Mouse (Mus musculus) intestine, embryonic 16.5 days (tissue): Measurements from ENCODE around the gene Mical1. TPM values are rescaled to one million over a fixed set of nuclear protein-coding genes. Genes with fewer than 3 reads are reported as not detected.
"Not testable (repeated sequence)": the region's sequence is repeated elsewhere in the genome, so short reads cannot be mapped to it uniquely, and the experiment has no call there.

Experiments used
- ATAC-seq: fragments of 200-750 bp; cut with Nextera tagmentation; 2 replicates; pipeline ENCODE4 v1.8.0; 2017; ENCODE audit warnings: moderate TSS enrichment, moderate library complexity
- H3K27ac ChIP-seq: fragments of 300-500 bp; sonication (generic); 2 replicates; pipeline ENCODE4 v1.5.1; 2014; ENCODE audit warnings: mild to moderate bottlenecking, low read length
- H3K27me3 ChIP-seq: fragments of 300-500 bp; sonication (generic); replicated peaks from 2 replicates; pipeline ENCODE4 v1.6.1; 2014; ENCODE audit warnings: low read length, control low read depth, mixed read lengths; ENCODE audit not compliant: control insufficient read depth, insufficient read depth
- H3K36me3 ChIP-seq: fragments of 300-500 bp; sonication (generic); 2 replicates; pipeline ENCODE4 v1.6.1; 2014; ENCODE audit warnings: low read length, control low read depth; ENCODE audit not compliant: control insufficient read depth, insufficient read depth
- H3K4me1 ChIP-seq: fragments of 300-500 bp; sonication (generic); 2 replicates; pipeline ENCODE4 v1.6.1; 2014; ENCODE audit warnings: low read length, control low read depth, mixed read lengths; ENCODE audit not compliant: control insufficient read depth, insufficient read depth
- H3K4me2 ChIP-seq: fragments of 300-500 bp; sonication (generic); 2 replicates; pipeline ENCODE4 v1.6.1; 2014; ENCODE audit warnings: low read depth, low read length, control low read depth
- H3K4me3 ChIP-seq: fragments of 300-500 bp; sonication (generic); 2 replicates; pipeline ENCODE4 v1.5.1; 2014; ENCODE audit warnings: mild to moderate bottlenecking, low read length
- H3K9ac ChIP-seq: fragments of 300-500 bp; sonication (generic); 2 replicates; pipeline ENCODE4 v1.6.1; 2014; ENCODE audit warnings: low read depth, low read length
- H3K9me3 ChIP-seq: fragments of 300-500 bp; sonication (generic); 2 replicates; pipeline ENCODE4 v1.6.1; 2016; ENCODE audit warnings: low read length, control low read depth; ENCODE audit not compliant: control insufficient read depth
- WGBS: fragments of 180-500 bp; shearing (Covaris S2); extraction: QIAGEN DNeasy Blood & Tissue Kit; methylation state at CpG from one replicate; pipeline ENCODE4 v1.1.7; 2014; 5-methylcytosine and 5-hydroxymethylcytosine counted together
- polyA plus RNA-seq: library from polyadenylated mRNA; unstranded; fragments of >200 nt; fragmentation: Nextera tagmentation; extraction: Ambion mirVana; gene quantifications from 2 replicates; pipeline ENCODE4 v1.2.1, GENCODE M21; 2015

Gene Mical1
- polyA plus RNA-seq, 1 experiment from 2014 or later: 23.8 TPM

DNA sequence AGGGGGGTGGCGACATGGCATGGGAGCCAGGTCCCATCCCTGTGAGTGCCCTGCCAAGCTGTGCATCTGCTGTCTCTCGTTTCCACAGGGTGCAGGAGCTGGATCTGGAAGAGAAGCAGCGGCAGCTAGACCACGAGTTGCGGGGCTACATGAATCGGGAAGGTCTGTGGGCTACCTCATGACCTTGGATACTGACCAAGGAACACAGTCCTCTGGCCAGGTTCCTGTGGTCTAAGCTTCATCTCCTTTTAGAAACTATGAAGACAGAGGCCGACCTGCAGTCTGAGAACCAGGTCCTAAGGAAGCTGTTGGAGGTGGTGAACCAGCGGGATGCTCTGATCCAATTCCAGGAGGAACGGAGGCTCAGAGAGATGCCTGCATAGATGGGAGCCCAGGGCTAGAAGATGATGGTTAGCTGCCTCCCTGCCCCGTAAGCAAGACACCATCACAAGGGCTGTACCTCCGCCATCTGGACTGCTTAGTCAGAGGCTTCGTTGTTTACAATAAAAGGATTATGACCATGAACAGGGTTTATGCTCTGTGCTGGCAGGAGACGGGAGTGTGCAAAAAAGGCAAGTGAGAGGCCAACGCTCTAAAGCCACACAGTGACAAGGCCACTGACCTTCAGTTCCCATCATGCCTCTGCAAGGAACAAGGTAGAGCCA lies 10.5 kb downstream of the Mical1 start:
- no peaks in the 10 kb centered on the region for H3K27me3 ChIP-seq
- no peak overlapping the region for H3K4me2 ChIP-seq
- H3K9ac ChIP-seq: no peak overlapping the region
- H3K4me3 ChIP-seq: no peak overlapping the region
- ATAC-seq: no peak
- H3K36me3 ChIP-seq: peaks cover 14% of the 10 kb centered on the region
- H3K4me1 ChIP-seq: peaks cover 18% of the 10 kb centered on the region; the same call in 1 of the 2 replicates
- no peak overlapping the region for H3K27ac ChIP-seq
- no peaks in the 10 kb centered on the region for H3K9me3 ChIP-seq
- 77% methylated on average over 14 of the region's 14 CpGs for WGBS

DNA sequence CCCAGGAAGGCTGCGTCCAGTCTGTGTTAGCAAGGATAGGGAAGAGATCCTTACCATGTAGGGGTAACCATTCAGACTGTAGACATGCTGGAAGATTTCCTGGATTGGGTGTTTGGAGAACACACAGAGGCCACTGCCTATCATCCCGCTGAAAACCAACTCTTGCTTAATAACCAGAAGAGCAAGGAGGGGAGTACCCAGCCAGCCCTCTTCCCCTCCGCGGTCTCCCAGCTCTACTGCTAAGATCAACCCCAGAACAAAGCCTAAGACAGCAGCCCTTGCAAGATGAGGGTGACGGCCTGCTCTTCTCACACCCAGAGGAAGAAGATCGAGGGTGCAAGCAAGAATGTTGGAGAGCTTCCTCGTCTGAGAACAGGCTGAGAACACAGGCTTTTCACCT lies 12.8 kb downstream of the Mical1 start:
- peak; percentile 9; the same call in 1 of the 2 replicates for ATAC-seq
- H3K27ac ChIP-seq: no peak overlapping the region

DNA sequence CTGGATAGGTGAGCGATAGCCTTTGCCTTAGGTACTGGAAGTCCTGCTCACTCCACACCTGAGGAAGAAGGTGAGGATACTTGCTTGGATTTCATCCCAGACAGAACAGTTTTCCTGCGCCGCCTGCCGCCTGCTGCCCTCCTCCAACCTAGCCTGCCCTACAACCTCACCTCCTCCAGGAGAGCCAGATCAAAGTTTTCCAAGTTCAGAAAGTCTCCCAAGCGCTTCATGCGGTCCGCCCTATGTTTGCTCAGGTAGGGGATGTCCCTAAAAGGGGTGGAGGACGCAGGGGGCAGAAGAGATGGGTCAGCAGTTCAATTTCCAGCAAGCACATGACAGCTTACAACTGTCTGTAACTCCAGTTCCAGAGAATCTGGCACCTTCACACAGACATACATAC lies 13.2 kb downstream of the Mical1 start:
- Histone ChIP-seq H3K4me1 (peaks cover 18% of the 10 kb centered on the region; the same call in 1 of the 2 replicates), H3K27ac (peak overlapping the region; percentile 78), H3K4me2 (peak overlapping the region; percentile 96), H3K9ac (peak overlapping the region; percentile 84), H3K9me3 (no peaks in the 10 kb centered on the region), H3K36me3 (peaks cover 11% of the 10 kb centered on the region), H3K4me3 (peak overlapping the region; percentile 74), H3K27me3 (no peaks in the 10 kb centered on the region)
- peak; percentile 45 for ATAC-seq
- WGBS: 19% methylated on average over 8 of the region's 8 CpGs

More for the DNA sequence above, 12.8 kb downstream of the Mical1 start:
- Histone ChIP-seq H3K4me2 (peak overlapping the region; percentile 96), H3K9me3 (no peaks in the 10 kb centered on the region), H3K9ac (peak overlapping the region; percentile 84), H3K4me3 (peak overlapping the region; percentile 74), H3K4me1 (peaks cover 18% of the 10 kb centered on the region; the same call in 1 of the 2 replicates), H3K36me3 (peaks cover 11% of the 10 kb centered on the region), H3K27me3 (no peaks in the 10 kb centered on the region)
- WGBS: 27% methylated on average over 7 of the region's 7 CpGs

DNA sequence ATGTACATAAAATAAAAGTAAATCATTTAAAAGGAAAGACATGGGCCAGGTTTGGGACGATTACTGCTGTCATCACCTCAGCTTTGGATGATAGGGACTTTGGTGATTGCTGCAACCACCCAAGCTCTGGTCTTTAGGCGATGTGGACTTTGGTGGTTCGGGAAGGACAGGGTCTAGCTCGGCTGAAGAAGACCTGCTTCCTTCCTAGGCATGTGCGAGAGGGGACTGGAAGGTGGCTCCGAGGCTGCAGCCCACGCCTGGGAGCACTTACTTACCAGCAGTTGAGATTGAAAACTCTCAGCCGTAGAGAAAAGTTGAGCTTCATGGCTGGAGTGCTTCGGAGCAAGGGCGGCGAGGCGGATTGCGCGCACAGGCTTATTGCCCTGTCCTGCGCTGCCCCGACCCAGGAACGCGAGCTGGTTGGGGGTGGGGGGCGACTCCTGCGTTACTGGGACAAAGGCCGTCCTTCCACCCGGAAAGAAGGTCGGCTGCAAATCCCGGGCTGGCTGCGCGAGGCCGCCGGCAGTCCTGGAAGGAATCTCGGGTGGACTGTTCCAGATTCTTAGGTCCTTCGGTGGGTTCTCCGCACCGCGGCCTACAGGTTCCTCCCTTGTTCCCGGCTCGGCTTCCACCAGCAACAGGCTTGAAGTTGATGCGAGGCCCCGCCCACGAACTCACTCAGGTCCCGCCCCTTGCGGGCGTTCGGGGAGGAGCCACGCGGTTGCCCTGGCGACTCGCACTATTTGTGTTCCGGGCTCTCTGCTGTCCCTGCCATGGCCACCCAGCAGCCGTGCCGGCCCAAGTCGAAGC lies 13.8 kb downstream of the Mical1 start, which contains the start of the genes Smpd2 and Ppil6:
TSS of gene Smpd2 (minus strand) at position 662 of the 810 bp plus-strand sequence.
TSS of gene Ppil6 (plus strand) at position 732 of the 810 bp plus-strand sequence.
- Histone ChIP-seq H3K4me3 (peak within 1 kb of the TSS; percentile 74), H3K9ac (peak within 1 kb of the TSS; percentile 84), H3K9me3 (no peaks in the 10 kb centered on the region), H3K4me1 (peaks cover 18% of the 10 kb centered on the region; the same call in 1 of the 2 replicates), H3K4me2 (peak within 1 kb of the TSS; percentile 96), H3K27me3 (no peaks in the 10 kb centered on the region), H3K27ac (peak within 1 kb of the TSS; percentile 78), H3K36me3 (peaks cover 11% of the 10 kb centered on the region)
- ATAC-seq: peak; percentile 93
- 1% methylated on average over 50 of the region's 50 CpGs for whole genome bisulfite sequencing

DNA sequence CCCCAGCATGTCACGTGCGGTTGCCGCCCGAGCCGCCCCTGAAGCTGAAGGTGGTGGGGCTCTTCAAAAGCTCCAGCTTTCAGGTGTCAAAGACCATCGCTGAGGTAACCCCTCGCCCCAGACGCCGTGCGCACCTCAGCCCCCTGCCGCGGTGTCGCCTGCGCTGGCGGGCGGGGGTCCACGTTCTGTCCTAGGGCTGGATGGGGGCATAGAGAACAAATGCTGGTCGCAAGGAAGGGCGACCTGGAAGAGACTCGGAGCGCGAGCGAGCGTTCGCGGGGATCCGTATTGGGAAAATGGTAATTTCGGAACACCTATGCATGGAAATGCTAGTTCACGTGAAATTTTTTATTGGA lies 14.4 kb downstream of the Mical1 start:
- Histone ChIP-seq H3K4me1 (peaks cover 18% of the 10 kb centered on the region; the same call in 1 of the 2 replicates), H3K27me3 (no peaks in the 10 kb centered on the region), H3K36me3 (peaks cover 11% of the 10 kb centered on the region), H3K4me2 (peak overlapping the region; percentile 96), H3K27ac (no peak overlapping the region), H3K9ac (peak overlapping the region; percentile 84), H3K4me3 (peak overlapping the region; percentile 74), H3K9me3 (no peaks in the 10 kb centered on the region)
- under 1% methylated on average over 29 of the region's 29 CpGs for WGBS
- no peak; the same call in 1 of the 2 replicates for ATAC-seq

DNA sequence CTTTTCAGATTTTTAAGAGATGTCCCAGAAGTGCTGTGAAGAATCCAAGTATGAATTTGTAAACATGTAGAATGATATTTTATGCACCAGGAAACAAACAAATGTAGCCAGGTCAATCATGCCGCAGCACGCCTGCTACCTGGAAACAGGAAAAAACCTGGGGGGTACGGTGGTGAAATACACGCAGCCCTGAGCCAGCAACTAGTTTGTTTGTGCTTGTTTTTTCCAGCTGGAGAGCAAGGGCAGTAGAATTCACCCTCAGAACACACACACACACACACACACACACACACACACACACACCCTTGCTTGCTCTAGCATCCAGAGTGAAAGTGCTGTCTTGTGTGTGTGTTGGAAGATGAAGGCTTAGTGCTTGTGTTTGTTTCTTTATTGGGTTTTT lies 15.0 kb downstream of the Mical1 start:
- H3K27ac ChIP-seq: no peak overlapping the region
- H3K4me1 ChIP-seq: peaks cover 18% of the 10 kb centered on the region; the same call in 1 of the 2 replicates
- ATAC-seq: no peak
- H3K36me3 ChIP-seq: peaks cover 11% of the 10 kb centered on the region
- H3K27me3 ChIP-seq: no peaks in the 10 kb centered on the region
- H3K4me3 ChIP-seq: no peak overlapping the region
- H3K4me2 ChIP-seq: no peak overlapping the region
- 53% methylated on average over 4 of the region's 4 CpGs for WGBS
- H3K9ac ChIP-seq: no peak overlapping the region
- no peaks in the 10 kb centered on the region for H3K9me3 ChIP-seq

DNA sequence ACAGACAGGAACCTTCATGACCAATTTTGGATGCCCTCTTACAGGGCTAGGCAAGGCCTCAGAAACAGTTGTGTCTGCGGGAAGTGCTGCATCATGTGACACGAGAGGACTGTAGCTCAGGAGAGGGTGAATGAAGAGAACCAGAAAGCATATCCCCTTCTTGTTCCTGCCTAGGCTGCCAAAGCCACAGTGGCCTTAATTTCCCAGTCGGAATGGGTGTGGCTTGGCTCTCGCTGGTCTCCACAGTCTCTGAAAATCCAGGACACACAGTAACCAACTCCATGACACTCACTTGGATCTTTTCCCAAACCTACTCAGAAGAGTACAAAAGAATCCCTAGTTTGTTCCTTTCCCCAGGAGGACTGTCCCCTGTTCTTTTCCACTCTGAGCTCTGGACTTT lies 24.8 kb downstream of the Mical1 start:
- H3K9ac ChIP-seq: no peak overlapping the region
- no peak for ATAC-seq
- no peaks in the 10 kb centered on the region for H3K36me3 ChIP-seq
- H3K27me3 ChIP-seq: no peaks in the 10 kb centered on the region
- no peaks in the 10 kb centered on the region for H3K9me3 ChIP-seq
- no peaks in the 10 kb centered on the region for H3K4me1 ChIP-seq
- no peak overlapping the region for H3K4me2 ChIP-seq
- no peak overlapping the region for H3K4me3 ChIP-seq
- no peak overlapping the region for H3K27ac ChIP-seq
- WGBS: 60% methylated on average over 4 of the region's 4 CpGs

DNA sequence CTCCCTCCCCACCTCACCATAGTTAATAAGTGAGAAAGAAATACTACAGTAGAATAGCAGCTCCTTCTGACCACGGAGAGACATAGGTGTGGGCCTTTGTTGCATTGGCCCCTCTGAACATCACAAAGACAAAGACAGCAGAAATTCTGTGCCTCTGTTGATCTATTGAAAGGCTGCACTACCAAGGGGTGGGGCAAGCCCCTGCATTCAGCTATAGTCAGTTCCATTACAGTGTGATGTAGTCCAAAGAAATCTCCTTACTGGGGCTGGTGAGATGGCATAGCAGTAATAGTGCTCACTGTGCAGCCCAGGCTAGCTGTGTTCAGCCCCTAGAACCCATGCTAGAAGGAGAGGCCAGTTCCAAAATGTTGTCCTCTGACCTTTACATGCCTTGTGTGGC lies 28.9 kb downstream of the Mical1 start:
- Histone ChIP-seq H3K9ac (no peak overlapping the region), H3K4me2 (no peak overlapping the region), H3K4me1 (no peaks in the 10 kb centered on the region), H3K36me3 (no peaks in the 10 kb centered on the region), H3K4me3 (no peak overlapping the region), H3K9me3 (no peaks in the 10 kb centered on the region), H3K27ac (no peak overlapping the region), H3K27me3 (no peaks in the 10 kb centered on the region)
- WGBS: 100% methylated on average over 1 of the region's 1 CpGs
- no peak for ATAC-seq

DNA sequence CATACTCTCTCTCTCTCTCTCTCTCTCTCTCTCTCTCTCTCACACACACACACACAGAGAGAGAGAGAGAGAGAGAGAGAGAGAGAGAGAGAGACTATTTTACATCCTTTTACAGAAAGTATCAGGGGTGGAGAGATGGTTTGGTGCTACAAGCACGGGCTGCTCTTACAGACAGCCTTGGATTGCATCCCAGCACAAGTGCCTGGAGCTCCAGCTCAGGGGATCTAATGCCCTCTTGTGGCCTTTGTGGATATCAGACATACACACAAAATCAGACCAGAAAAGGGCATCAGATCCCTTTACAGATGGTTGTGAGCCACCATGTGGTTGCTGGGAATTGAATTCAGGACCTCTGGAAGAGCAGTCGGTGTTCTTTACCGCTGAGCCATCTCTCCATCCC lies 29.3 kb downstream of the Mical1 start:
- H3K36me3 ChIP-seq, H3K27me3 ChIP-seq, H3K27ac ChIP-seq, H3K4me1 ChIP-seq, H3K4me2 ChIP-seq, H3K4me3 ChIP-seq, H3K9ac ChIP-seq, H3K9me3 ChIP-seq: not testable (repeated sequence)
- peak; percentile 64 for ATAC-seq
- WGBS: 6% methylated on average over 3 of the region's 3 CpGs
